11 mouse cellular contexts compared by ENCODE assay signal in the genomic region with DNA sequence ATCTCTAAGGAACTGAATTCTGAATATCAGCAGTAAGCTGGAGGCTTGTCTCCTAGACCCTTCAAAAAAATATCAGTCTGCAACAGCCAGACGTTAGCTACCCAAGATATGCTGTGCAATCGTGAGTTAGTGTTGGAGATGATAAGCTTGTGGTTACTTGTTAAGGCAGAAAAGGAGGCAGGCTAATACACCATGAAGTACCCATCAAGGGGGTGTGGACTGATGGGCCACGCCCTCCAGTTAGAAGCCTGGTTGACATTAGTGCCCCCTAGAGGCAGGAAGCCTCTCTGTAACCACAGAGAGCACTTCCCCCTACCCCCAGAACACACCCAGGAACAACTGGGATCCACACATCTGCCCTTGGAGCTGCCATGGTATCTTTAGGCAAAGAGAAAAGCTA. TPM values are rescaled to one million over a fixed set of nuclear protein-coding genes. Genes with fewer than 3 reads are reported as not detected.
DNase-seq lines count a peak whose midpoint lies in the region; ATAC-seq and TF ChIP-seq lines count a peak whose summit lies in the region.
"Had no signal": no experiment of that assay in that cellular context is flagged by ENCODE, and none has a peak within 500 bp of the region (broad histone marks: within the 10 kb centered on the region; RNA-seq: fewer than 3 reads in every experiment).

No protein-coding gene starts in this region.

- no peak overlapping the region for H3K9ac ChIP-seq in kidney, embryonic 14.5 days (ENCODE audit: low read depth, low read length)
- peak overlapping the region; percentile 63; the same call in 1 of the 2 replicates for H3K9ac ChIP-seq in liver, embryonic 12.5 days
- H3K9ac ChIP-seq in midbrain, embryonic 11.5 days (ENCODE audit: low read length): no peak overlapping the region
- H3K9ac ChIP-seq: forebrain, embryonic 15.5 days had no signal

- no peaks in the 10 kb centered on the region for H3K36me3 ChIP-seq in kidney, adult 2 months (ENCODE audit: control insufficient read depth, insufficient read depth, low read length)
- H3K36me3 ChIP-seq in kidney, embryonic 14.5 days (ENCODE audit: control insufficient read depth, insufficient read depth, low read length): no peaks in the 10 kb centered on the region
- no peaks in the 10 kb centered on the region for H3K36me3 ChIP-seq in E14TG2a.4 (ENCODE audit: insufficient read depth, low read length)
- no peaks in the 10 kb centered on the region for H3K36me3 ChIP-seq in liver, embryonic 12.5 days
- H3K36me3 ChIP-seq in forebrain, embryonic 10.5 days (replicated peaks): no peaks in the 10 kb centered on the region
- no peaks in the 10 kb centered on the region for H3K36me3 ChIP-seq in midbrain, embryonic 11.5 days (ENCODE audit: control insufficient read depth, insufficient read depth, low read length)
- H3K36me3 ChIP-seq: forebrain, embryonic 15.5 days had no signal

- no peak for DNase-seq in kidney, adult 2 months
- DNase-seq in c-Kit-negative CD71-positive TER-119-positive erythroid progenitor cells, embryonic 14.5 days (ENCODE audit: low read depth, low spot score): peak; percentile 57
- DNase-seq in forebrain, embryonic 10.5 days (ENCODE audit: extremely low spot score, low spot score): no peak
- DNase-seq in midbrain, embryonic 11.5 days (ENCODE audit: low spot score, missing footprints): no peak
- DNase-seq: kidney, postnatal 10 days had no signal

- 62% methylated on average over 3 of the region's 3 CpGs for WGBS in kidney, adult 2 months
- WGBS in kidney, embryonic 14.5 days: 59% methylated on average over 3 of the region's 3 CpGs
- WGBS in liver, embryonic 12.5 days (ENCODE audit: insufficient replicate concordance): 10% methylated on average over 3 of the region's 3 CpGs
- WGBS in forebrain, embryonic 10.5 days: 63% methylated on average over 3 of the region's 3 CpGs
- WGBS in midbrain, embryonic 11.5 days: 55% methylated on average over 3 of the region's 3 CpGs

- no peaks in the 10 kb centered on the region for H3K27me3 ChIP-seq in kidney, adult 2 months (replicated peaks; ENCODE audit: control insufficient read depth, insufficient read depth, low read length)
- H3K27me3 ChIP-seq in kidney, embryonic 14.5 days (ENCODE audit: control insufficient read depth, insufficient read depth, low read length): no peaks in the 10 kb centered on the region
- H3K27me3 ChIP-seq in E14TG2a.4 (ENCODE audit: insufficient read depth, low read length): peaks cover 13% of the 10 kb centered on the region; the same call in 1 of the 2 replicates
- H3K27me3 ChIP-seq in liver, embryonic 12.5 days (replicated peaks): 0 out of 2 replicates have a peak, but pooled peaks cover 6% of the 10 kb centered on the region
- H3K27me3 ChIP-seq in forebrain, embryonic 10.5 days (ENCODE audit: poor library complexity, severe bottlenecking): 0 out of 2 replicates have a peak, but pooled peaks cover 4% of the 10 kb centered on the region
- no peaks in the 10 kb centered on the region for H3K27me3 ChIP-seq in midbrain, embryonic 11.5 days (ENCODE audit: control insufficient read depth, insufficient read depth, low read length)
- H3K27me3 ChIP-seq: forebrain, embryonic 15.5 days had no signal

- ATAC-seq in kidney, embryonic 14.5 days (ENCODE audit: low FRiP score, low TSS enrichment): no peak
- peak; percentile 90 for ATAC-seq in liver, embryonic 12.5 days
- no peak for ATAC-seq in midbrain, embryonic 11.5 days (ENCODE audit: low FRiP score)
- no peak for ATAC-seq in CD4-positive, CD25-positive, alpha-beta regulatory T cell, adult 4 months
- ATAC-seq: forebrain, embryonic 15.5 days had no signal

- H3K4me1 ChIP-seq in kidney, adult 2 months (ENCODE audit: control insufficient read depth, insufficient read depth, low read length): no peaks in the 10 kb centered on the region
- peaks cover 12% of the 10 kb centered on the region for H3K4me1 ChIP-seq in kidney, embryonic 14.5 days (ENCODE audit: control insufficient read depth, insufficient read depth, low read length)
- peaks cover 17% of the 10 kb centered on the region for H3K4me1 ChIP-seq in E14TG2a.4 (replicated peaks; ENCODE audit: low read depth, low read length)
- peaks cover 66% of the 10 kb centered on the region for H3K4me1 ChIP-seq in liver, embryonic 12.5 days
- H3K4me1 ChIP-seq in forebrain, embryonic 10.5 days: peaks cover 28% of the 10 kb centered on the region
- peaks cover 13% of the 10 kb centered on the region for H3K4me1 ChIP-seq in midbrain, embryonic 11.5 days (ENCODE audit: control insufficient read depth, insufficient read depth, low read length)

- H3K4me3 ChIP-seq in kidney, adult 2 months (ENCODE audit: insufficient read depth, low read depth, low read length): no peak overlapping the region
- H3K4me3 ChIP-seq in kidney, embryonic 14.5 days (ENCODE audit: low read length): no peak overlapping the region
- H3K4me3 ChIP-seq in E14TG2a.4 (replicated peaks; ENCODE audit: low read length): no peak overlapping the region
- H3K4me3 ChIP-seq in liver, embryonic 12.5 days: 0 out of 2 replicates have a peak overlapping the region, but pooled peaks have one; percentile 3
- H3K4me3 ChIP-seq in forebrain, embryonic 10.5 days: no peak overlapping the region
- no peak overlapping the region for H3K4me3 ChIP-seq in midbrain, embryonic 11.5 days (ENCODE audit: low read depth, low read length)
- H3K4me3 ChIP-seq: forebrain, embryonic 15.5 days had no signal

- no peak overlapping the region for H3K27ac ChIP-seq in kidney, adult 2 months (ENCODE audit: insufficient read depth, low read depth, low read length)
- H3K27ac ChIP-seq in kidney, embryonic 14.5 days (ENCODE audit: low read depth, low read length): no peak overlapping the region
- peak overlapping the region; percentile 96 for H3K27ac ChIP-seq in liver, embryonic 12.5 days
- H3K27ac ChIP-seq in forebrain, embryonic 10.5 days: no peak overlapping the region
- no peak overlapping the region for H3K27ac ChIP-seq in midbrain, embryonic 11.5 days (ENCODE audit: low read depth, low read length)
- H3K27ac ChIP-seq: forebrain, embryonic 15.5 days; macrophage had no signal

- 0 out of 2 replicates have a peak, but pooled peaks have one; percentile 15 for TF ChIP-seq CTCF in kidney, adult 2 months (conservative IDR thresholded peaks at IDR 0.05; ENCODE audit: insufficient read depth, insufficient read length, low read depth, low read length)
- peak; percentile 57 for TF ChIP-seq CTCF in E14TG2a.4 (conservative IDR thresholded peaks at IDR 0.05; ENCODE audit: low read length)

- no peak overlapping the region for H3K4me2 ChIP-seq in kidney, embryonic 14.5 days (replicated peaks; ENCODE audit: low read depth, low read length)
- peak overlapping the region; percentile 56 for H3K4me2 ChIP-seq in liver, embryonic 12.5 days
- H3K4me2 ChIP-seq in midbrain, embryonic 11.5 days: no peak overlapping the region
- H3K4me2 ChIP-seq: forebrain, embryonic 15.5 days had no signal

- no peaks in the 10 kb centered on the region for H3K9me3 ChIP-seq in kidney, embryonic 14.5 days (ENCODE audit: control insufficient read depth, low read length)
- H3K9me3 ChIP-seq in E14TG2a.4 (ENCODE audit: low read length): 0 out of 2 replicates have a peak, but pooled peaks cover 8% of the 10 kb centered on the region
- no peaks in the 10 kb centered on the region; the same call in 1 of the 2 replicates for H3K9me3 ChIP-seq in liver, embryonic 12.5 days (replicated peaks)
- H3K9me3 ChIP-seq in forebrain, embryonic 10.5 days: peaks cover 5% of the 10 kb centered on the region; the same call in 1 of the 2 replicates
- no peaks in the 10 kb centered on the region for H3K9me3 ChIP-seq in midbrain, embryonic 11.5 days (ENCODE audit: control insufficient read depth, low read length)
- H3K9me3 ChIP-seq: forebrain, embryonic 15.5 days had no signal

- TF ChIP-seq POLR2A in kidney, adult 2 months (IDR thresholded peaks at IDR 0.05; ENCODE audit: low read depth, low read length): no peak

RNA-seq across cellular contexts. Expression of a gene that starts 39.9 kb away (rescaled TPM):
- polyA plus RNA-seq in kidney, adult 2 months (2012; rRNA removed): 0.33 and 0.45 TPM in 2 replicates
- 0.50 and 0.51 TPM in 2 replicates for polyA plus RNA-seq in kidney, embryonic 14.5 days (2014; fragmentation: Nextera tagmentation; extraction: Ambion mirVana)
- polyA plus RNA-seq in liver, embryonic 12.5 days (2016; fragmentation: Nextera tagmentation; extraction: Ambion mirVana): 0.04 TPM in 1 of 2 replicates, not detected in the other
- polyA plus RNA-seq in forebrain, embryonic 10.5 days (2016; fragmentation: Nextera tagmentation; extraction: Ambion mirVana): 0.10 and 0.11 TPM in 2 replicates
- 1.7 and 2.1 TPM in 2 replicates for polyA plus RNA-seq in midbrain, embryonic 11.5 days (2014; fragmentation: Nextera tagmentation; extraction: Ambion mirVana)
- polyA plus RNA-seq in CD4-positive, CD25-positive, alpha-beta regulatory T cell, adult 4 months (2017; shearing (Covaris generic)): not detected
